Mouse (Mus musculus) myocyte (in vitro differentiated cells): ENCODE data around the gene Ube2l3. TPM values are rescaled to one million over a fixed set of nuclear protein-coding genes. Genes with fewer than 3 reads are reported as not detected.

ENCODE experiments used
- H3K27me3 ChIP-seq: one replicate; pipeline ENCODE4 v1.6.1; 2011; ENCODE audit not compliant: control insufficient read depth, insufficient read depth, insufficient read length
- H3K36me3 ChIP-seq: one replicate; pipeline ENCODE4 v1.6.1; 2011; ENCODE audit not compliant: control insufficient read depth, insufficient read depth
- H3K4me2 ChIP-seq: one replicate; pipeline ENCODE4 v1.6.1; 2011; ENCODE audit warnings: low read depth, control low read depth
- H3K4me3 ChIP-seq: one replicate; pipeline ENCODE4 v1.5.1; 2011; ENCODE audit warnings: mild to moderate bottlenecking, control low read depth, moderate library complexity
- H3K79me2 ChIP-seq: one replicate; pipeline ENCODE4 v1.6.1; 2011; ENCODE audit not compliant: control insufficient read depth, insufficient read depth
- H3ac ChIP-seq: one replicate; pipeline ENCODE4 v1.6.1; 2011; ENCODE audit not compliant: control insufficient read depth, insufficient read length
- CEBPB ChIP-seq: IDR thresholded peaks from 2 replicates; pipeline ENCODE4 v1.6.1; 2011; ENCODE audit warnings: mild to moderate bottlenecking, moderate library complexity; ENCODE audit not compliant: poor library complexity, insufficient read depth, severe bottlenecking
- MYOD1 ChIP-seq, 3 experiments: IDR thresholded peaks; one replicate each; pipeline ENCODE4 v1.6.1; 2011; ENCODE audit warnings: control low read depth in 2 of 3, low read depth in 2 of 3, mild to moderate bottlenecking in 2 of 3, moderate library complexity in 1 of 3; ENCODE audit not compliant: insufficient read length in 2 of 3, control insufficient read depth in 1 of 3
- MYOG ChIP-seq, 3 experiments: IDR thresholded peaks; one replicate each; pipeline ENCODE4 v1.6.1; 2011; ENCODE audit warnings: control low read depth in 2 of 3, low read depth in 2 of 3, mild to moderate bottlenecking in 2 of 3; ENCODE audit not compliant: insufficient read length in 2 of 3, control insufficient read depth in 1 of 3, insufficient read depth in 1 of 3
- POLR2A ChIP-seq: IDR thresholded peaks from one replicate; pipeline ENCODE4 v1.6.1; 2011; ENCODE audit warnings: low read depth, mild to moderate bottlenecking, control low read depth, moderate library complexity; ENCODE audit not compliant: insufficient read length
- POLR2AphosphoS2 ChIP-seq: IDR thresholded peaks from one replicate; pipeline ENCODE4 v1.6.1; 2011; ENCODE audit warnings: low read depth, control low read depth; ENCODE audit not compliant: insufficient read length
- REST ChIP-seq: IDR thresholded peaks from one replicate; pipeline ENCODE4 v1.6.1; 2011; ENCODE audit warnings: mild to moderate bottlenecking, control low read depth, moderate library complexity; ENCODE audit not compliant: insufficient read depth, insufficient read length
- SRF ChIP-seq: IDR thresholded peaks from one replicate; pipeline ENCODE4 v1.6.1; 2011; ENCODE audit warnings: low read depth; ENCODE audit not compliant: control insufficient read depth, insufficient read length
- TCF12 ChIP-seq: IDR thresholded peaks from one replicate; pipeline ENCODE4 v1.6.1; 2011; ENCODE audit warnings: mild to moderate bottlenecking, control low read depth; ENCODE audit not compliant: poor library complexity, insufficient read depth, severe bottlenecking
- polyA plus RNA-seq: library from polyadenylated mRNA; unstranded; fragments of >200 nt; fragmentation: generic; extraction: Trizol; gene quantifications from one replicate; pipeline ENCODE4 v1.2.1, GENCODE M21; 2012; ENCODE audit warnings: missing spikeins

Ube2l3 gene
- polyA plus RNA-seq, 1 experiment: 124 TPM

DNA sequence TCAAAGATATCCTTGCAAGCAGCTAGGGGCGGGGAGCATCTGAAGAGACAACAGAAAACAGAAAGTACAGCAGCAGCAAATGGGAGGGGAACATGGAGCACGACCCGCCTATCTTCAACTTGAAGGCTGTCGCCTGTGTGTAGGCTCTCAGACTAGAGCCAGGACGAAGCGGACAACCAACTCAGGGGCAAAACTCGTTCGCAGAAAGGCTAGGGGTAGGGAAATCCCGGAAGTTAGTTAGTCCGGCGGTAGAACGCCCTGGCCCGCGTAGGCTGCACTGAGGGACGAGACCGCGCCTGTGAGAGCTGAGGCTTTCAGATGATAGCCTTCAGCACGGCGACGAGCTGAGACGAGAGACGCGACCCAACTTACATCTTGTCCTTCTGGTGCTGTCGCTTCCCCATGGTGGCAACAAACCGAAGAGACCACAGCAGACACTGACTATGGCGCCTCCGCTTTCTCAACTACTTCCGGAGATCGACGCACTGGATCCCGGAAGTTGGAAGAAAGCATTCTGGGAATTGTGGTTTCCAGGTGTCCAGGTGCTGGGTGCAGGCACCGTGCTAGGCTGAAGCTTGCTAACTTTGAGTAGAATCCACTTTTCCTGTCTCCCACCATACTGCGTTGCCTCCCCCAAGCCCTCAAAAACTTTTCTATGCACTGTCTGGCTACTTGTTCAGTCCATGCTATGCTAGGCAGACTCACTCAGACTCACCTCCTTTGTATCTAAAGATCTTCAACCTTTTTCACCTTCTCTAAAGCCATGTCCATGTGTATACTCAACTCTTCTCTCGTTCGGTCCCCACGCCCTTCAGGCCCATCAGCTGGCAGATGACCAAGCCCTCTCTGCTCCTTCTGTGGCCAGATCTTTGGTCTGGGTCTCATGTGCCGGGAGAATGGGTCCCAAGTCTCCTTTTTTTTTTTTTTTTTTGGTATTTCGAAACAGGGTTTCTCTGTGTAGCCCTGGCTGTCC lies 91.4 kb downstream of the Ube2l3 start, which contains the start of gene Ppil2:
Gene Ppil2 (minus strand): TSS at position 487 of the 973 bp plus-strand sequence.
- Histone ChIP-seq H3K27me3 (no peaks in the 10 kb centered on the region), H3K4me3 (peak within 1 kb of the TSS; percentile 65), H3K36me3 (peaks cover 12% of the 10 kb centered on the region), H3K4me2 (peak within 1 kb of the TSS; percentile 97), H3ac (peak within 1 kb of the TSS; percentile 5), H3K79me2 (peaks cover 17% of the 10 kb centered on the region)
- peak; percentile 83 for TF ChIP-seq POLR2A
- no peak for TF ChIP-seq MYOG (IDR thresholded peaks at IDR 0.05; ENCODE audit: control insufficient read depth in 1 of 3, insufficient read depth in 1 of 3, insufficient read length in 2 of 3, low read depth in 2 of 3)
- TF ChIP-seq POLR2AphosphoS2: peak; percentile 91

GRCm38 (mm10) chr16:17104600-17104999 lies 97.8 kb downstream of the Ube2l3 start:
- TF ChIP-seq REST (no peak), SRF (no peak), TCF12 (no peak), POLR2A (no peak), POLR2AphosphoS2 (no peak), MYOD1 (IDR thresholded peaks at IDR 0.05; ENCODE audit: control insufficient read depth in 1 of 3, insufficient read length in 2 of 3, low read depth in 2 of 3) (no peak)
- no peaks in the 10 kb centered on the region for H3K27me3 ChIP-seq
- peaks cover 22% of the 10 kb centered on the region for H3K36me3 ChIP-seq
- no peak overlapping the region for H3ac ChIP-seq
- H3K4me3 ChIP-seq: no peak overlapping the region
- H3K79me2 ChIP-seq: peaks cover 9% of the 10 kb centered on the region
- H3K4me2 ChIP-seq: no peak overlapping the region

- no peaks in the 10 kb centered on the region for H3K79me2 ChIP-seq
- no peak for TF ChIP-seq TCF12
- no peak for TF ChIP-seq POLR2AphosphoS2
- no peak for TF ChIP-seq REST
- TF ChIP-seq MYOD1 (IDR thresholded peaks at IDR 0.05; ENCODE audit: control insufficient read depth in 1 of 3, insufficient read length in 2 of 3, low read depth in 2 of 3): no peak
- no peak for TF ChIP-seq MYOG (IDR thresholded peaks at IDR 0.05; ENCODE audit: control insufficient read depth in 1 of 3, insufficient read depth in 1 of 3, insufficient read length in 2 of 3, low read depth in 2 of 3)
- no peak for TF ChIP-seq CEBPB
- H3K4me2 ChIP-seq: no peak overlapping the region
- no peak overlapping the region for H3K4me3 ChIP-seq
- H3K27me3 ChIP-seq: no peaks in the 10 kb centered on the region
- no peak overlapping the region for H3ac ChIP-seq
- H3K36me3 ChIP-seq: peaks cover 29% of the 10 kb centered on the region
Observed at GRCm38 (mm10) chr16:17102630-17103220, 99.7 kb downstream of the Ube2l3 start.

Other genes starting within 250 kb of the Ube2l3 start
- gene Mapk1, start 219.3 kb downstream of the Ube2l3 start, polyA plus RNA-seq: 66.7 TPM
- 2.7 TPM for gene Ypel1, start 133.0 kb downstream of the Ube2l3 start, polyA plus RNA-seq
- 48.5 TPM for gene Ppil2, start 91.4 kb downstream of the Ube2l3 start, polyA plus RNA-seq
- 13.5 TPM for gene 2610318N02Rik, start 77.5 kb downstream of the Ube2l3 start, polyA plus RNA-seq
- gene Sdf2l1, start 70.3 kb downstream of the Ube2l3 start, polyA plus RNA-seq: 17.3 TPM
- 8.2 TPM for gene Ydjc, start 58.0 kb downstream of the Ube2l3 start, polyA plus RNA-seq
- gene Ccdc116, start 55.4 kb downstream of the Ube2l3 start, polyA plus RNA-seq: 0.17 TPM
- gene Rimbp3, start 6.0 kb upstream of the Ube2l3 start, polyA plus RNA-seq: 0.07 TPM
- 1.1 TPM for gene Hic2, start 30.9 kb upstream of the Ube2l3 start, polyA plus RNA-seq
- 2.7 TPM for gene Tmem191c, start 73.4 kb upstream of the Ube2l3 start, polyA plus RNA-seq
- gene Serpind1, start 128.7 kb upstream of the Ube2l3 start, polyA plus RNA-seq: 0.10 TPM
- 12.0 TPM for gene Snap29, start 203.3 kb upstream of the Ube2l3 start, polyA plus RNA-seq
- 37.8 TPM for gene Pi4ka, start 203.7 kb upstream of the Ube2l3 start, polyA plus RNA-seq
- 14.8 TPM for gene Crkl, start 249.3 kb upstream of the Ube2l3 start, polyA plus RNA-seq